ENCODE assay signal across 8 mouse cellular contexts in the genomic region with DNA sequence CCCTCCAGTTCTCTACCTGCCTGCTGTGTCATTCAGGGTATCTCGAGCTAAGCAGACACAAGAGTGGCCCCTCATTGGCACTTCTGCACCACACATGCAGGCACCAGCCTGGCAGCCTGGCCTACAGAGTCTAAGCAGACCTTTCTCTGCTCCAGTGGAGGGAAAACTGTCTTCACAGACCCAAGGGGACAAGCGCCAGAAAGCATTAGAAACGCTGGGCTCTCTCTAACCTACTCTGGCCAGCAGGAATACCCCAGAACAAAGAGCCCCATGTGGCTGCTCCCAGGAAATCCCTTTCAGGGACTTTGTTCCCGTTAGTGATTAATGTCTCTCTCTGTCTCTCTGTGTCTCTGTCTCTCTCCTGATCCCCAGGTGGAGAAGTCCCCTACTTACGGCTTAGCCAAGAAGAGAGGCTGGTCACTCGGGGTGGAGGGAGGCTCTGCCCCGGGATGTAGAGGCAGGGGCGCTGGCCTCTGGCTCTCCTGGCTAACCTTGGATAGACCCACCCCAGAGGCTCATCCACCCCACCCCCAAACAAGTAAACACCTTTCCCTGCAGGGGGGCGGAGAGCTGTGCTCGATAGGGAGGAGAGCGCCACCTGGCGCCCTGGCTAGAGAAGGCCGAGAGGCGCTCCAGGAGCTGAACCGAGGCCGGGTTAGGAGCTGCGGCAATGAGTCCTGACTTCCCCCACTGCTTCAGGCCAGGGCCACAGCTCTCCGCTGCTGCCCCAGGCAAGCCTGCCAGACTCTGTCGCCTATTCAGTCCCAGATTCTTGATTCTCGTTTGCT. TPM values are rescaled to one million over a fixed set of nuclear protein-coding genes. Genes with fewer than 3 reads are reported as not detected.
DNase-seq lines count a peak whose midpoint lies in the region; ATAC-seq and TF ChIP-seq lines count a peak whose summit lies in the region.
"Had no signal": no experiment of that assay in that cellular context is flagged by ENCODE, and none has a peak within 500 bp of the region (broad histone marks: within the 10 kb centered on the region; RNA-seq: fewer than 3 reads in every experiment).

No protein-coding gene starts in this region.

- DNase-seq in adrenal gland, postnatal 36 days = peak; percentile 82 to 85
- peak; percentile 88 for DNase-seq in embryonic facial prominence, embryonic 11.5 days (ENCODE audit: low spot score)
- peak; percentile 63 to 80 for DNase-seq in heart, adult 18-20 months
- DNase-seq in kidney, adult 11 months = peak; percentile 58
- peak; percentile 85 to 88 for DNase-seq in left cerebral cortex, postnatal 36 days (ENCODE audit: low spot score in 2 of 2)
- peak in 1 of 2 experiments; percentile 25 for DNase-seq in spleen, adult 2 months (ENCODE audit: low read depth in 1 of 2, low spot score in 2 of 2)

- peak overlapping the region; percentile 27 for H3K4me2 ChIP-seq in embryonic facial prominence, embryonic 11.5 days (ENCODE audit: low read depth, low read length)
- peak overlapping the region; percentile 54 for H3K4me2 ChIP-seq in midbrain, embryonic 12.5 days (replicated peaks)

- WGBS in embryonic facial prominence, embryonic 11.5 days = 6% methylated on average over 20 of the region's 20 CpGs
- 2% methylated on average over 20 of the region's 20 CpGs for WGBS in midbrain, embryonic 12.5 days
- 12% methylated on average over 20 of the region's 20 CpGs for WGBS in spleen, adult 2 months

- peaks cover 9% of the 10 kb centered on the region for H3K27me3 ChIP-seq in embryonic facial prominence, embryonic 11.5 days (ENCODE audit: control insufficient read depth, insufficient read depth, low read length)
- H3K27me3 ChIP-seq in midbrain, embryonic 12.5 days = peaks cover 44% of the 10 kb centered on the region
- peaks cover 6% of the 10 kb centered on the region for H3K27me3 ChIP-seq in spleen, adult 2 months (ENCODE audit: control insufficient read depth, insufficient read depth, low read length)

- TF ChIP-seq CTCF in spleen, adult 2 months (IDR thresholded peaks at IDR 0.05; ENCODE audit: extremely low read depth, insufficient read depth, insufficient read length, insufficient replicate concordance) = peak; percentile 49; the same call in 1 of the 2 replicates

- intact Hi-C loops in left cerebral cortex, postnatal 36 days (cut with DNase I) = loop anchor here (5.0 kb wide), 1 partner anchor 42 kb away; no protein-coding TSS in a partner anchor

- peak overlapping the region; percentile 32; the same call in 1 of the 2 replicates for H3K9ac ChIP-seq in embryonic facial prominence, embryonic 11.5 days (replicated peaks; ENCODE audit: low read length)
- H3K9ac ChIP-seq in midbrain, embryonic 12.5 days (replicated peaks) = peak overlapping the region; percentile 35

- H3K36me3 ChIP-seq in embryonic facial prominence, embryonic 11.5 days (replicated peaks; ENCODE audit: control insufficient read depth, insufficient read depth, low read depth, low read length) = no peaks in the 10 kb centered on the region
- 0 out of 2 replicates have a peak, but pooled peaks cover 7% of the 10 kb centered on the region for H3K36me3 ChIP-seq in midbrain, embryonic 12.5 days
- no peaks in the 10 kb centered on the region for H3K36me3 ChIP-seq in spleen, adult 2 months (ENCODE audit: control insufficient read depth, insufficient read depth, low read length)

- no peaks in the 10 kb centered on the region for H3K9me3 ChIP-seq in embryonic facial prominence, embryonic 11.5 days (replicated peaks; ENCODE audit: control insufficient read depth, low read length)
- H3K9me3 ChIP-seq in midbrain, embryonic 12.5 days = peaks cover 6% of the 10 kb centered on the region; the same call in 1 of the 2 replicates

- no peak overlapping the region for H3K4me3 ChIP-seq in embryonic facial prominence, embryonic 11.5 days (ENCODE audit: low read depth, low read length)
- peak overlapping the region; percentile 16 for H3K4me3 ChIP-seq in midbrain, embryonic 12.5 days
- no peak overlapping the region for H3K4me3 ChIP-seq in spleen, adult 2 months (ENCODE audit: extremely low read depth, insufficient read depth, insufficient read length)

- H3K4me1 ChIP-seq in embryonic facial prominence, embryonic 11.5 days (ENCODE audit: control insufficient read depth, insufficient read depth, low read length) = peaks cover 4% of the 10 kb centered on the region; the same call in 1 of the 2 replicates
- H3K4me1 ChIP-seq in midbrain, embryonic 12.5 days = peaks cover 40% of the 10 kb centered on the region
- no peaks in the 10 kb centered on the region for H3K4me1 ChIP-seq in spleen, adult 2 months (ENCODE audit: control insufficient read depth, insufficient read depth, insufficient read length)

- peak; percentile 36; the same call in 1 of the 2 replicates for ATAC-seq in embryonic facial prominence, embryonic 11.5 days (replicated peaks; ENCODE audit: insufficient number of reproducible peaks, low FRiP score, low TSS enrichment, low read depth)
- peak; percentile 9; the same call in 1 of the 2 replicates for ATAC-seq in midbrain, embryonic 12.5 days (ENCODE audit: low FRiP score, low read depth)

- H3K27ac ChIP-seq in embryonic facial prominence, embryonic 11.5 days (replicated peaks; ENCODE audit: low read depth, low read length) = no peak overlapping the region
- peak overlapping the region; percentile 94 for H3K27ac ChIP-seq in midbrain, embryonic 12.5 days (replicated peaks)
- no peak overlapping the region for H3K27ac ChIP-seq in spleen, adult 2 months (ENCODE audit: insufficient read depth, low read length)

- no peak for TF ChIP-seq POLR2A in spleen, adult 2 months (IDR thresholded peaks at IDR 0.05; ENCODE audit: low read depth, low read length)

RNA-seq across cellular contexts. Expression of a gene that starts 49.9 kb away (rescaled TPM):
- total RNA-seq in adrenal gland, postnatal 36 days (2021) = not detected
- not detected in 2 replicates for polyA plus RNA-seq in embryonic facial prominence, embryonic 11.5 days (2014; fragmentation: Nextera tagmentation; extraction: Ambion mirVana)
- not detected for total RNA-seq in heart, adult 18-20 months (2021)
- not detected for total RNA-seq in left cerebral cortex, postnatal 36 days (2021)
- polyA plus RNA-seq in midbrain, embryonic 12.5 days (2016; fragmentation: Nextera tagmentation; extraction: Ambion mirVana) = 0.43 TPM in 1 of 2 replicates, not detected in the other
- not detected in 2 replicates for polyA plus RNA-seq in spleen, adult 2 months (2012; rRNA removed)
- total RNA-seq: neutrophil, adult 5-6 weeks had no signal
